Mouse (Mus musculus): Measurements from ENCODE around the gene Ttll7.

GRCm38 (mm10) chr3:146900094-146900493 lies 47.9 kb downstream of the Ttll7 start:
- TF ChIP-seq CTCF (IDR thresholded peaks at IDR 0.05; ENCODE audit: extremely low read depth, insufficient read depth, insufficient read length, insufficient replicate concordance) (no peak), POLR2A (IDR thresholded peaks at IDR 0.05; ENCODE audit: low read depth, low read length) (no peak)
